Mouse (Mus musculus): ENCODE results near the gene Nup153. TPM values are rescaled to one million over a fixed set of nuclear protein-coding genes. Genes with fewer than 3 reads are reported as not detected.

The Nup153 gene
- polyA plus RNA-seq, 1 experiment = not detected

GRCm38 (mm10) chr13:46724371-46724770 is 3.4 kb downstream of the Nup153 start:
- Histone ChIP-seq H3K27ac (ENCODE audit: insufficient read depth, low read depth, low read length) (no peak overlapping the region), H3K4me1 (ENCODE audit: control insufficient read depth, insufficient read depth, low read length) (no peaks in the 10 kb centered on the region), H3K4me3 (ENCODE audit: insufficient read depth, low read depth, low read length) (no peak overlapping the region)
- no peak for TF ChIP-seq CTCF (IDR thresholded peaks at IDR 0.05; ENCODE audit: insufficient read depth, low read depth, low read length)
- no peak for TF ChIP-seq POLR2A (IDR thresholded peaks at IDR 0.05; ENCODE audit: insufficient read depth, low read depth, low read length)

GRCm38 (mm10) chr13:46721009-46721408 is 6.7 kb downstream of the Nup153 start:
- Histone ChIP-seq H3K27ac (ENCODE audit: insufficient read depth, low read depth, low read length) (no peak overlapping the region), H3K4me1 (ENCODE audit: control insufficient read depth, insufficient read depth, low read length) (peaks cover 3% of the 10 kb centered on the region; the same call in 1 of the 2 replicates), H3K4me3 (ENCODE audit: insufficient read depth, low read depth, low read length) (no peak overlapping the region)
- TF ChIP-seq POLR2A (IDR thresholded peaks at IDR 0.05; ENCODE audit: insufficient read depth, low read depth, low read length) (no peak), CTCF (IDR thresholded peaks at IDR 0.05; ENCODE audit: insufficient read depth, low read depth, low read length) (no peak)

- H3K27ac ChIP-seq (ENCODE audit: insufficient read depth, low read depth, low read length) = peak overlapping the region; percentile 51; the same call in 1 of the 2 replicates
- TF ChIP-seq CTCF (IDR thresholded peaks at IDR 0.05; ENCODE audit: insufficient read depth, low read depth, low read length) = no peak
- TF ChIP-seq POLR2A (IDR thresholded peaks at IDR 0.05; ENCODE audit: insufficient read depth, low read depth, low read length) = no peak
- H3K4me1 ChIP-seq (ENCODE audit: control insufficient read depth, insufficient read depth, low read length) = peaks cover 3% of the 10 kb centered on the region; the same call in 1 of the 2 replicates
- WGBS = 69% methylated on average over 5 of the region's 5 CpGs
- no peak overlapping the region for H3K4me3 ChIP-seq (ENCODE audit: insufficient read depth, low read depth, low read length)
Observed at GRCm38 (mm10) chr13:46718893-46719400, 8.8 kb downstream of the Nup153 start.

GRCm38 (mm10) chr13:46715976-46716639 is 11.6 kb downstream of the Nup153 start:
- Histone ChIP-seq H3K4me3 (ENCODE audit: insufficient read depth, low read depth, low read length) (no peak overlapping the region), H3K27ac (ENCODE audit: insufficient read depth, low read depth, low read length) (no peak overlapping the region), H3K4me1 (ENCODE audit: control insufficient read depth, insufficient read depth, low read length) (peaks cover 3% of the 10 kb centered on the region; the same call in 1 of the 2 replicates)
- 65% methylated on average over 3 of the region's 3 CpGs for WGBS
- TF ChIP-seq POLR2A (IDR thresholded peaks at IDR 0.05; ENCODE audit: insufficient read depth, low read depth, low read length) = no peak

GRCm38 (mm10) chr13:46713486-46713885 is 14.3 kb downstream of the Nup153 start:
- 90% methylated on average over 5 of the region's 5 CpGs for WGBS
- Histone ChIP-seq H3K27ac (ENCODE audit: insufficient read depth, low read depth, low read length) (no peak overlapping the region), H3K4me3 (ENCODE audit: insufficient read depth, low read depth, low read length) (no peak overlapping the region), H3K4me1 (ENCODE audit: control insufficient read depth, insufficient read depth, low read length) (no peaks in the 10 kb centered on the region)
- TF ChIP-seq CTCF (IDR thresholded peaks at IDR 0.05; ENCODE audit: insufficient read depth, low read depth, low read length) (no peak), POLR2A (IDR thresholded peaks at IDR 0.05; ENCODE audit: insufficient read depth, low read depth, low read length) (no peak)

- WGBS = 82% methylated on average over 5 of the region's 5 CpGs
- Histone ChIP-seq H3K4me1 (ENCODE audit: control insufficient read depth, insufficient read depth, low read length) (no peaks in the 10 kb centered on the region), H3K4me3 (ENCODE audit: insufficient read depth, low read depth, low read length) (no peak overlapping the region), H3K27ac (ENCODE audit: insufficient read depth, low read depth, low read length) (no peak overlapping the region)
- TF ChIP-seq POLR2A (IDR thresholded peaks at IDR 0.05; ENCODE audit: insufficient read depth, low read depth, low read length) (no peak), CTCF (IDR thresholded peaks at IDR 0.05; ENCODE audit: insufficient read depth, low read depth, low read length) (no peak)
Observed at GRCm38 (mm10) chr13:46703138-46703537, 24.6 kb downstream of the Nup153 start.

- TF ChIP-seq POLR2A (IDR thresholded peaks at IDR 0.05; ENCODE audit: insufficient read depth, low read depth, low read length) (no peak), CTCF (IDR thresholded peaks at IDR 0.05; ENCODE audit: insufficient read depth, low read depth, low read length) (no peak)
- Histone ChIP-seq H3K27ac (ENCODE audit: insufficient read depth, low read depth, low read length) (no peak overlapping the region), H3K4me1 (ENCODE audit: control insufficient read depth, insufficient read depth, low read length) (no peaks in the 10 kb centered on the region), H3K4me3 (ENCODE audit: insufficient read depth, low read depth, low read length) (no peak overlapping the region)
- WGBS = 95% methylated on average over 2 of the region's 2 CpGs
Observed at GRCm38 (mm10) chr13:46701486-46701885, 26.3 kb downstream of the Nup153 start.

- WGBS = 95% methylated on average over 1 of the region's 1 CpGs
- no peak overlapping the region for H3K27ac ChIP-seq (ENCODE audit: insufficient read depth, low read depth, low read length)
- H3K4me1 ChIP-seq (ENCODE audit: control insufficient read depth, insufficient read depth, low read length) = no peaks in the 10 kb centered on the region
- no peak for TF ChIP-seq CTCF (IDR thresholded peaks at IDR 0.05; ENCODE audit: insufficient read depth, low read depth, low read length)
- TF ChIP-seq POLR2A (IDR thresholded peaks at IDR 0.05; ENCODE audit: insufficient read depth, low read depth, low read length) = no peak
- H3K4me3 ChIP-seq (ENCODE audit: insufficient read depth, low read depth, low read length) = no peak overlapping the region
Observed at GRCm38 (mm10) chr13:46699372-46699771, 28.4 kb downstream of the Nup153 start.

GRCm38 (mm10) chr13:46696788-46697187 is 31.0 kb downstream of the Nup153 start:
- WGBS = 89% methylated on average over 2 of the region's 2 CpGs
- TF ChIP-seq CTCF (IDR thresholded peaks at IDR 0.05; ENCODE audit: insufficient read depth, low read depth, low read length) (no peak), POLR2A (IDR thresholded peaks at IDR 0.05; ENCODE audit: insufficient read depth, low read depth, low read length) (no peak)
- Histone ChIP-seq H3K4me3 (ENCODE audit: insufficient read depth, low read depth, low read length) (no peak overlapping the region), H3K4me1 (ENCODE audit: control insufficient read depth, insufficient read depth, low read length) (no peaks in the 10 kb centered on the region), H3K27ac (ENCODE audit: insufficient read depth, low read depth, low read length) (no peak overlapping the region)
